Mouse (Mus musculus): ENCODE data around the gene Olfr91.
A peak's percentile ranks its signal among the peaks of the same experiment; 100 is the strongest.
"Not testable (repeated sequence)": the region's sequence is repeated elsewhere in the genome, so short reads cannot be mapped to it uniquely, and the experiment has no call there.

The Olfr91 gene

DNA sequence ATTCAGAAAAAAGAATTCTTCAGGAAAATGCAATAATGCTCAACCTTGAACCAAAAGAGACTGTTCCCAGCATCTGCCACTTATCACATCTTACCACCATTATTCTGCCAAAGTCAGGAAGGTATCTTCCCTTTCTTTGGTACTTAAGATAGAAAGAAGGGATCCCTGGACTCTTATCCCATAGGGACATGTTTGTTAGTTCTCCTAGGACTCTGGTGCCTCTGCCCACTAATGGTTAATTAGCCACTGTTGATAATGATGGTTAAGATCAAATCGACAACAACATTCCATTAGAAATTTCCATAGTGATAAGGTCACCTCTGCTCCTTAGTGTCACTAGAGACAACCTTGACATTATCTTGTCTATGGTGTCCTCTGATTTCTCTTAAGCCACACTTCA, at the start of gene Olfr91:
Gene Olfr91 (minus strand): TSS at position 101 of the 400 bp plus-strand sequence.
- Histone ChIP-seq H3K9me3 (ENCODE audit: low read length) (no peaks in the 10 kb centered on the region), H3K36me3 (ENCODE audit: insufficient read depth, low read length) (no peaks in the 10 kb centered on the region), H3K27me3 (ENCODE audit: insufficient read depth, low read length) (peaks cover 2% of the 10 kb centered on the region; the same call in 1 of the 2 replicates), H3K4me3 (replicated peaks; ENCODE audit: low read length) (no peak within 1 kb of the TSS), H3K4me1 (replicated peaks; ENCODE audit: low read depth, low read length) (no peaks in the 10 kb centered on the region)
- no peak for TF ChIP-seq POU5F1 (IDR thresholded peaks at IDR 0.05; ENCODE audit: borderline replicate concordance, low read length)
- TF ChIP-seq NANOG (IDR thresholded peaks at IDR 0.05; ENCODE audit: borderline replicate concordance, low read length), result no peak
- TF ChIP-seq CTCF (conservative IDR thresholded peaks at IDR 0.05; ENCODE audit: low read length), result no peak

DNA sequence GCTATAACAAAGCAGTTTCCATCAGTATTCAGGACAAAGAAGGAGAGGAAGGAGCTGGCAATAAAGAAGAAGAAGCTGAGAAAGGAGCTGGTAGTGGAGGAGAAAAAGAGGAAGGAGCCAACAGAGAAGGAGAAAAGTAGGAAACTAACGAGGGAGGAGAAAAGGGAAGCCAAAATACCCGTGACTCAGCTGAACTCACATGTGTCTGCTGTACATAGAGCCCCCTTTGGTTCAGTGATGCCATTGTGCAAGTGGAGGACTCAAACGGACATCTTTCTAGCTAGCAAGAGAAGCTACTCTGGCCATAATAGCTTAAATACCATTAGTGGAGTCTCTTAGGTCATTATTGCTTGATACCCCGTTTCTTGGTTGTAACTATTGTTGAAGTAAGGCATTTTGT, 33.3 kb upstream of the Olfr91 start:
- H3K27me3 ChIP-seq (ENCODE audit: insufficient read depth, low read length); H3K4me3 ChIP-seq (replicated peaks; ENCODE audit: low read length); H3K36me3 ChIP-seq (ENCODE audit: insufficient read depth, low read length); H3K9me3 ChIP-seq (ENCODE audit: low read length); H3K4me1 ChIP-seq (replicated peaks; ENCODE audit: low read depth, low read length): not testable (repeated sequence)

- H3K9me3 ChIP-seq (ENCODE audit: low read length), result no peaks in the 10 kb centered on the region
- TF ChIP-seq NANOG (IDR thresholded peaks at IDR 0.05; ENCODE audit: borderline replicate concordance, low read length) (no peak), CTCF (conservative IDR thresholded peaks at IDR 0.05; ENCODE audit: low read length) (no peak), POU5F1 (IDR thresholded peaks at IDR 0.05; ENCODE audit: borderline replicate concordance, low read length) (no peak)
- no peaks in the 10 kb centered on the region for H3K4me1 ChIP-seq (replicated peaks; ENCODE audit: low read depth, low read length)
- H3K36me3 ChIP-seq (ENCODE audit: insufficient read depth, low read length), result no peaks in the 10 kb centered on the region
- no peak within 1 kb of the TSS for H3K4me3 ChIP-seq (replicated peaks; ENCODE audit: low read length)
- no peaks in the 10 kb centered on the region for H3K27me3 ChIP-seq (ENCODE audit: insufficient read depth, low read length)
Observed at GRCm38 (mm10) chr17:37119988-37120387, 21.9 kb upstream of the Olfr91 start, which contains the start of gene Olfr92. Gene Olfr92 (minus strand): TSS chr17:37120088.

DNA sequence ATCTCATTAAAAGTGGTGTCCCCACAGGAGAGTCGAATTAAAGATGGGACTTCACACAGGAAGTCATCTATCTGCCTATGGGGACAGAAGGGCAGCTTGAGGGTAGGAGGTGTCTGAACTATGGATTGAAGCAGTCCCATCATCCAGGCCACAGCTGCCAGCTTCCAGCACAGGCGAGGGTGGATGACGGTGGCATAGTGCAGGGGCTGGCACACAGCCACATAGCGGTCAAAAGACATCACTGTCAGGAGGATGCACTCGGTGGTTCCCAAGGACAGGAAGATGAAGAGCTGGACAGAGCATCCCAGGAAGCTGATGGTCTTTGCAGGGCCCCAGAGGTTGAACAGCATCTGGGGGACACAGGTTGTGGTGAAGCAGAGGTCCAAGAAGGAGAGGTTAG, 4.8 kb downstream of the Olfr91 start:
- Histone ChIP-seq H3K27me3 (ENCODE audit: insufficient read depth, low read length) (peaks cover 6% of the 10 kb centered on the region; the same call in 1 of the 2 replicates), H3K4me1 (replicated peaks; ENCODE audit: low read depth, low read length) (no peaks in the 10 kb centered on the region), H3K4me3 (replicated peaks; ENCODE audit: low read length) (no peak overlapping the region), H3K36me3 (ENCODE audit: insufficient read depth, low read length) (no peaks in the 10 kb centered on the region), H3K9me3 (ENCODE audit: low read length) (no peaks in the 10 kb centered on the region)
- TF ChIP-seq CTCF (conservative IDR thresholded peaks at IDR 0.05; ENCODE audit: low read length) (no peak), POU5F1 (IDR thresholded peaks at IDR 0.05; ENCODE audit: borderline replicate concordance, low read length) (no peak), NANOG (IDR thresholded peaks at IDR 0.05; ENCODE audit: borderline replicate concordance, low read length) (no peak)

GRCm38 (mm10) chr17:37092198-37092597, 5.9 kb downstream of the Olfr91 start:
- H3K9me3 ChIP-seq (ENCODE audit: low read length), result no peaks in the 10 kb centered on the region
- no peak overlapping the region for H3K4me3 ChIP-seq (replicated peaks; ENCODE audit: low read length)
- peaks cover 6% of the 10 kb centered on the region; the same call in 1 of the 2 replicates for H3K27me3 ChIP-seq (ENCODE audit: insufficient read depth, low read length)
- H3K4me1 ChIP-seq (replicated peaks; ENCODE audit: low read depth, low read length), result no peaks in the 10 kb centered on the region
- TF ChIP-seq NANOG (IDR thresholded peaks at IDR 0.05; ENCODE audit: borderline replicate concordance, low read length) (no peak), CTCF (conservative IDR thresholded peaks at IDR 0.05; ENCODE audit: low read length) (no peak), POU5F1 (IDR thresholded peaks at IDR 0.05; ENCODE audit: borderline replicate concordance, low read length) (no peak)
- H3K36me3 ChIP-seq (ENCODE audit: insufficient read depth, low read length), result no peaks in the 10 kb centered on the region

GRCm38 (mm10) chr17:37088399-37088798, 9.7 kb downstream of the Olfr91 start, which contains the start of gene Olfr90:
Gene Olfr90 (minus strand): TSS chr17:37088499.
- H3K4me1 ChIP-seq (replicated peaks; ENCODE audit: low read depth, low read length), result peaks cover 11% of the 10 kb centered on the region
- no peak within 1 kb of the TSS for H3K4me3 ChIP-seq (replicated peaks; ENCODE audit: low read length)
- TF ChIP-seq CTCF (conservative IDR thresholded peaks at IDR 0.05; ENCODE audit: low read length), result no peak
- no peak for TF ChIP-seq NANOG (IDR thresholded peaks at IDR 0.05; ENCODE audit: borderline replicate concordance, low read length)
- TF ChIP-seq POU5F1 (IDR thresholded peaks at IDR 0.05; ENCODE audit: borderline replicate concordance, low read length), result no peak
- peaks cover 6% of the 10 kb centered on the region; the same call in 1 of the 2 replicates for H3K27me3 ChIP-seq (ENCODE audit: insufficient read depth, low read length)
- H3K36me3 ChIP-seq (ENCODE audit: insufficient read depth, low read length), result peaks cover 5% of the 10 kb centered on the region; the same call in 1 of the 2 replicates
- H3K9me3 ChIP-seq (ENCODE audit: low read length), result no peaks in the 10 kb centered on the region

DNA sequence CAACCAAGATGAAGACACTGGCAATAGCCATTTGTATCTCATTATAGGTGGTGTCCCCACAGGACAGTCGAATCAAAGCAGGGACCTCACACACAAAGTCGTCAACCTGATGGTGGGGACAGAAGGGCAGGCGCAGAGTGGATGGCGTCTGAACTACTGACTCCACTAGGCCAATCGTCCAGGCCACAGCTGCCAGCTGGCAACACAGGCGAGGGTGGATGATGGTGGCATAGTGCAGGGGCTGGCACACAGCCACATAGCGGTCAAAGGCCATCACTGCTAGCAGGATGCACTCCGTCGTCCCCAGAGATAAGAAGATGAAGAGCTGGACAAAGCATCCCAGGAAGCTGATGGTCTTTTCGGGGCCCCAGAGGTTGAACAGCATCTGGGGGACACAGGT, 12.5 kb downstream of the Olfr91 start:
- TF ChIP-seq CTCF (conservative IDR thresholded peaks at IDR 0.05; ENCODE audit: low read length) (no peak), NANOG (IDR thresholded peaks at IDR 0.05; ENCODE audit: borderline replicate concordance, low read length) (no peak), POU5F1 (IDR thresholded peaks at IDR 0.05; ENCODE audit: borderline replicate concordance, low read length) (no peak)
- Histone ChIP-seq H3K9me3 (ENCODE audit: low read length) (no peaks in the 10 kb centered on the region), H3K4me3 (replicated peaks; ENCODE audit: low read length) (no peak overlapping the region), H3K4me1 (replicated peaks; ENCODE audit: low read depth, low read length) (peaks cover 34% of the 10 kb centered on the region), H3K27me3 (ENCODE audit: insufficient read depth, low read length) (no peaks in the 10 kb centered on the region), H3K36me3 (ENCODE audit: insufficient read depth, low read length) (peaks cover 15% of the 10 kb centered on the region)

DNA sequence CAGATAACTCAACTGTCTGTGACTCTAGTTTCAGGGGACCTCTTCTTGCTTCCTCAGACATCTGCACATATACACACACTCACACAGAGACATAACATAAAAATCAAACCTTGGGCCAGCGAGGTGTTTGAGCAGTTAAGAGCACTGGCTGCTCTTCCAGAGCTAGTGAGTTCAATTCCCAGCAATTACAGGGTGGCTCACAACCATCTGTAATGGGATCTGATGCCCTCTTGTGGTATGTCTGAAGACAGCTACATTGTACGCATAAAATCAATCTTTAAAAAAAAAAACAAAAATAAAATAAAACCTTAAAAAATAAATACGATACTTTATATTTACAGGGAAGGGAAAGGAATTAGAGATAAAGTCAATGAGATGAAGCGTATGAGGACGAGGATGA, 13.4 kb downstream of the Olfr91 start:
- Histone ChIP-seq H3K4me1 (replicated peaks; ENCODE audit: low read depth, low read length) (peaks cover 43% of the 10 kb centered on the region), H3K4me3 (replicated peaks; ENCODE audit: low read length) (no peak overlapping the region), H3K9me3 (ENCODE audit: low read length) (no peaks in the 10 kb centered on the region), H3K27me3 (ENCODE audit: insufficient read depth, low read length) (no peaks in the 10 kb centered on the region), H3K36me3 (ENCODE audit: insufficient read depth, low read length) (peaks cover 15% of the 10 kb centered on the region)
- TF ChIP-seq NANOG (IDR thresholded peaks at IDR 0.05; ENCODE audit: borderline replicate concordance, low read length) (no peak), POU5F1 (IDR thresholded peaks at IDR 0.05; ENCODE audit: borderline replicate concordance, low read length) (no peak), CTCF (conservative IDR thresholded peaks at IDR 0.05; ENCODE audit: low read length) (peak; percentile 28)

DNA sequence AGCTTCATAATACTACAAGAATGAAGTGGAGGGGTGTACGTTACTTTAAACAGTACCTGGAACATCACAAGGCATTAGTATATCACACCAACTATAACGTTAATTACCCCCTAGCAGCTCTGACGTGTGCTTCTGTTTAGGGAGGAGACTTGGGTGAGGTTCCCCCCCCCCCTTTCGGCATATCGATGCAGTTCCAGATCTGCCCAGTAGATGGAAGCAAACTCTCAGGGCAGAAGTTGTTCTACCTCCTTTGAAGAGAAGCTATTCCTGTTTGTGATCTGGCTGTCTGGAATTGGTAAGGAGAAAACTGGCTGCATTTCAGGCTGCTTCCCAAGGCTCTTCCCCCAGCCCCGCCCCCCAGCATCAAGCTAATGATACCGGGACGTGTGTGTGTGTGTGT, 14.8 kb downstream of the Olfr91 start:
- peaks cover 48% of the 10 kb centered on the region for H3K4me1 ChIP-seq (replicated peaks; ENCODE audit: low read depth, low read length)
- H3K36me3 ChIP-seq (ENCODE audit: insufficient read depth, low read length), result peaks cover 15% of the 10 kb centered on the region
- no peaks in the 10 kb centered on the region for H3K27me3 ChIP-seq (ENCODE audit: insufficient read depth, low read length)
- H3K9me3 ChIP-seq (ENCODE audit: low read length), result no peaks in the 10 kb centered on the region
- H3K4me3 ChIP-seq (replicated peaks; ENCODE audit: low read length), result no peak overlapping the region
- no peak for TF ChIP-seq NANOG (IDR thresholded peaks at IDR 0.05; ENCODE audit: borderline replicate concordance, low read length)
- TF ChIP-seq CTCF (conservative IDR thresholded peaks at IDR 0.05; ENCODE audit: low read length), result peak; percentile 62
- TF ChIP-seq POU5F1 (IDR thresholded peaks at IDR 0.05; ENCODE audit: borderline replicate concordance, low read length), result no peak

Measured in E14TG2a.4 (cell line).